Mouse (Mus musculus): ENCODE results near the gene Ccnf.

DNA sequence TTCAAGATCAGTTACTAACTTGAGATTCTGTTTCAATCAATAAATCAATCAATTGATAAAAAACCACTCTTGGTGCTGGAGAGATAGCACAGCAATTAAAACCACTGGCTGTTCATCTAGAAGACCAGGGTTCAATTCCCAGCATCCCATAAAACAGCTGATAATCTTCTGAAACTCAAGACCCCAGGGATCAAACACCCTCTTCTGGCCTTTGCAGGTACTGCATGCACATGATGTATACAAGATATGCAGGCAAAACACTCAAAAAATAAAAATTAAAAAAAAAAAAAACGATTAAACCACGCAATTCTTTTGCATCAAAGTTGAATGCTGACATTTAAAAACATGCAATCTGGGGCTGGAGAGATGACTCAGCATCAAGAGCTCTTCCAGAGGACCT, 2.6 kb downstream of the Ccnf start:
- no peak for TF ChIP-seq CTCF (IDR thresholded peaks at IDR 0.05; ENCODE audit: control insufficient read depth, insufficient read depth, insufficient read length)
- TF ChIP-seq USF1 (IDR thresholded peaks at IDR 0.05; ENCODE audit: low read depth), result no peak
- no peak for TF ChIP-seq MAX (IDR thresholded peaks at IDR 0.05)
- no peak for TF ChIP-seq CEBPB (IDR thresholded peaks at IDR 0.05; ENCODE audit: low read depth)
- no peak for TF ChIP-seq MYOG (IDR thresholded peaks at IDR 0.05; ENCODE audit: control insufficient read depth, extremely low read depth, insufficient read length)
- no peak for TF ChIP-seq MYOD1 (IDR thresholded peaks at IDR 0.05; ENCODE audit: control insufficient read depth, insufficient read length, low read depth)
